Mouse (Mus musculus) embryonic facial prominence, embryonic 13.5 days (tissue): ENCODE measurements around the gene Tulp2. TPM values are rescaled to one million over a fixed set of nuclear protein-coding genes. Genes with fewer than 3 reads are reported as not detected.
"Not testable (repeated sequence)": the region's sequence is repeated elsewhere in the genome, so short reads cannot be mapped to it uniquely, and the experiment has no call there.

Experiments
- ATAC-seq: fragments of 200-750 bp; cut with Nextera tagmentation; 2 replicates; pipeline ENCODE4 v1.8.0; 2017; ENCODE audit warnings: low read depth; ENCODE audit not compliant: insufficient number of reproducible peaks, insufficient read depth, low FRiP score, low TSS enrichment
- H3K27ac ChIP-seq: fragments of 300-500 bp; sonication (generic); 2 replicates; pipeline ENCODE4 v1.5.1; 2015; ENCODE audit warnings: moderate library complexity, mild to moderate bottlenecking, inconsistent platforms
- H3K27me3 ChIP-seq: fragments of 300-500 bp; sonication (generic); 2 replicates; pipeline ENCODE4 v1.6.1; 2015; ENCODE audit warnings: mild to moderate bottlenecking, inconsistent platforms
- H3K36me3 ChIP-seq: fragments of 300-500 bp; sonication (generic); 2 replicates; pipeline ENCODE4 v1.6.1; 2015; ENCODE audit warnings: mild to moderate bottlenecking, inconsistent platforms
- H3K4me1 ChIP-seq: fragments of 300-500 bp; sonication (generic); 2 replicates; pipeline ENCODE4 v1.6.1; 2015; ENCODE audit warnings: inconsistent platforms
- H3K4me2 ChIP-seq: fragments of 300-500 bp; sonication (generic); 2 replicates; pipeline ENCODE4 v1.6.1; 2015; ENCODE audit warnings: moderate library complexity, mild to moderate bottlenecking, inconsistent platforms
- H3K4me3 ChIP-seq: fragments of 300-500 bp; sonication (generic); 2 replicates; pipeline ENCODE4 v1.5.1; 2015; ENCODE audit warnings: mild to moderate bottlenecking, inconsistent platforms
- H3K9ac ChIP-seq: fragments of 300-500 bp; sonication (generic); 2 replicates; pipeline ENCODE4 v1.6.1; 2015; ENCODE audit warnings: mild to moderate bottlenecking, inconsistent platforms
- H3K9me3 ChIP-seq: fragments of 300-500 bp; sonication (generic); 2 replicates; pipeline ENCODE4 v1.6.1; 2016; ENCODE audit warnings: inconsistent platforms
- WGBS: fragments of 180-500 bp; shearing (Covaris S2); methylation state at CpG from one replicate; pipeline ENCODE4 v1.1.7; 2015; ENCODE audit warnings: mixed read lengths; 5-methylcytosine and 5-hydroxymethylcytosine counted together
- polyA plus RNA-seq: library from polyadenylated mRNA; unstranded; fragments of >200 nt; fragmentation: Nextera tagmentation; extraction: Ambion mirVana; gene quantifications from 2 replicates; pipeline ENCODE4 v1.2.1, GENCODE M21; 2015

Tulp2 gene
- polyA plus RNA-seq, 1 experiment from 2014 or later = 0.59 TPM

GRCm38 (mm10) chr7:45515436-45515835 is 33.8 kb downstream of the Tulp2 start:
- no peaks in the 10 kb centered on the region for H3K27me3 ChIP-seq
- H3K4me3 ChIP-seq = 0 out of 2 replicates have a peak overlapping the region, but pooled peaks have one; percentile 7
- peak; percentile 54; the same call in 1 of the 2 replicates for ATAC-seq
- H3K9ac ChIP-seq = no peak overlapping the region
- 14% methylated on average over 16 of the region's 16 CpGs for WGBS
- H3K36me3 ChIP-seq = no peaks in the 10 kb centered on the region
- H3K4me2 ChIP-seq = peak overlapping the region; percentile 27
- H3K4me1 ChIP-seq = peaks cover 10% of the 10 kb centered on the region
- H3K27ac ChIP-seq = peak overlapping the region; percentile 66; the same call in 1 of the 2 replicates
- H3K9me3 ChIP-seq = no peaks in the 10 kb centered on the region

GRCm38 (mm10) chr7:45516846-45517245 is 35.2 kb downstream of the Tulp2 start:
- peaks cover 14% of the 10 kb centered on the region for H3K4me1 ChIP-seq
- ATAC-seq, H3K36me3 ChIP-seq, H3K4me3 ChIP-seq, H3K27ac ChIP-seq, H3K9me3 ChIP-seq, H3K4me2 ChIP-seq, H3K9ac ChIP-seq, H3K27me3 ChIP-seq: not testable (repeated sequence)
- WGBS = 75% methylated on average over 5 of the region's 5 CpGs

GRCm38 (mm10) chr7:45518618-45519017 is 36.9 kb downstream of the Tulp2 start:
- Histone ChIP-seq H3K4me1 (peaks cover 26% of the 10 kb centered on the region), H3K27me3 (no peaks in the 10 kb centered on the region), H3K9me3 (no peaks in the 10 kb centered on the region), H3K4me3 (no peak overlapping the region), H3K9ac (no peak overlapping the region), H3K27ac (no peak overlapping the region), H3K4me2 (no peak overlapping the region), H3K36me3 (peaks cover 14% of the 10 kb centered on the region)
- no peak for ATAC-seq
- 94% methylated on average over 16 of the region's 16 CpGs for WGBS

- no peaks in the 10 kb centered on the region for H3K9me3 ChIP-seq
- no peak overlapping the region for H3K27ac ChIP-seq
- no peak overlapping the region for H3K9ac ChIP-seq
- 80% methylated on average over 8 of the region's 8 CpGs for WGBS
- H3K4me1 ChIP-seq = peaks cover 33% of the 10 kb centered on the region
- no peak for ATAC-seq
- no peaks in the 10 kb centered on the region for H3K27me3 ChIP-seq
- no peak overlapping the region for H3K4me3 ChIP-seq
- H3K4me2 ChIP-seq = no peak overlapping the region
- peaks cover 17% of the 10 kb centered on the region for H3K36me3 ChIP-seq
These were observed 37.9 kb downstream of the Tulp2 start for GRCm38 (mm10) chr7:45519345-45520120.

DNA sequence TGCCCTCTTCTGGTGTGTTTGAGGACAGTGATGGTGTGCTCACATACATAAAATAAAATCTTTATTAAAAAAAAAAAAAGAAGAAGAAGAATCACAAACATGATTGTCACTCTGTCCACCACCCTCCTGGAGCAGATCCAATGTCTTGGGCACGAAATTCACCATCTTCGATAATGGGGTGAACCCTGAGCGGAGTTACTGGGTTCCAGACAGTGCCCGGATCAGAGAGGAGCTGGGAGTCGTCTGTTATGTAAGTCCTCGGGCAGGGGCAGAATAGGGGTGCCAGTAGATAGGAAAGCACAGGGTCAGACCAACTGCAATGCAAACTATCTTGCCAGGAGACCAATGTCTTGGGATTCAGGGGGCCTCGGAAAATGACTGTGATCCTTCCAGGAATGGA is 38.9 kb downstream of the Tulp2 start:
- no peak for ATAC-seq
- H3K27ac ChIP-seq = no peak overlapping the region; the same call in 1 of the 2 replicates
- H3K4me3 ChIP-seq = no peak overlapping the region
- peaks cover 17% of the 10 kb centered on the region for H3K36me3 ChIP-seq
- H3K4me2 ChIP-seq = no peak overlapping the region
- H3K9me3 ChIP-seq = no peaks in the 10 kb centered on the region
- H3K4me1 ChIP-seq = peaks cover 35% of the 10 kb centered on the region
- H3K27me3 ChIP-seq = no peaks in the 10 kb centered on the region
- 93% methylated on average over 7 of the region's 7 CpGs for WGBS
- no peak overlapping the region for H3K9ac ChIP-seq

GRCm38 (mm10) chr7:45521728-45522184 is 40.1 kb downstream of the Tulp2 start:
- Histone ChIP-seq H3K4me2 (peak overlapping the region; percentile 61), H3K9me3 (no peaks in the 10 kb centered on the region), H3K27me3 (no peaks in the 10 kb centered on the region), H3K4me1 (peaks cover 34% of the 10 kb centered on the region), H3K27ac (peak overlapping the region; percentile 92), H3K4me3 (peak overlapping the region; percentile 51), H3K9ac (peak overlapping the region; percentile 73), H3K36me3 (peaks cover 17% of the 10 kb centered on the region)
- peak; percentile 78 for ATAC-seq
- WGBS = under 1% methylated on average over 28 of the region's 28 CpGs

GRCm38 (mm10) chr7:45522194-45522752 is 40.6 kb downstream of the Tulp2 start:
- peaks cover 36% of the 10 kb centered on the region for H3K4me1 ChIP-seq
- no peaks in the 10 kb centered on the region for H3K9me3 ChIP-seq
- no peak for ATAC-seq
- peak overlapping the region; percentile 51 for H3K4me3 ChIP-seq
- H3K36me3 ChIP-seq = peaks cover 17% of the 10 kb centered on the region
- WGBS = 53% methylated on average over 16 of the region's 16 CpGs
- H3K9ac ChIP-seq = peak overlapping the region; percentile 73; the same call in 1 of the 2 replicates
- H3K27ac ChIP-seq = peak overlapping the region; percentile 92
- no peaks in the 10 kb centered on the region for H3K27me3 ChIP-seq
- peak overlapping the region; percentile 61 for H3K4me2 ChIP-seq

DNA sequence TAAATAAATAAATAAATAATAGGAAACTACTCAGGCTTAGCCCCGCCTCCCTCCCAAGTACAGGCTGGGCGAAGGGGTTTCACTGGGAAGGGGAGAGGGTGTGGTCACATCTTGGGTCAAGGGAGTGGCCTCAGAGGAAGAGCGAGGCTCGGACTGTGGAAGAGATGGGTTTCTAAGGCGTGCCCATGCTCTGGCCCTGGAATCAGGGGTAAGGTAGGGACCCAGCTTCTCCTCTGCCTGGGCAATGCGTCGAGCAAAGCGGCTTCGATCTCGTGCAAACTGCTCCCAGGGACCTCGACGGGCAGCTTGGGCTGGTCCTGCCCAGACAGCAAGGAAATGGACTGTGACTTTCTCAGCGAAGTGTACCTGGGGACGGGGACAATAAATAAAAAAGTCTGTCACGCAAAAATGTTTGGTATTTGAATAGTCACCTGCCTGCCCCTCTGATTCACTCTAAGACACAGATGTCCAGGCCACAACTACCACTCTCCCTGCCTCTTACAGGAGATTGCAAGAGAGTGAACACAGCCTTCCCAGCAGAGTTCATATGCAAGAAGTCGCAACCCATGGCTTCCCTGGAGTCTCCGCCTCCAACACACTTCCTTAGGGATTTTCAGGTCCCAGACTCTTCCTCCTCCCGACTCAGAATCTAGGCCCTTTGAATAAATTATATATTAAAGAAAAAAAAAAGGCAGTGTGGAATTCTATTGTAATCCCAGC is 41.4 kb downstream of the Tulp2 start:
- peak overlapping the region; percentile 9; the same call in 1 of the 2 replicates for H3K4me3 ChIP-seq
- 69% methylated on average over 18 of the region's 18 CpGs for WGBS
- no peak overlapping the region for H3K27ac ChIP-seq
- peaks cover 36% of the 10 kb centered on the region for H3K4me1 ChIP-seq
- H3K36me3 ChIP-seq = peaks cover 17% of the 10 kb centered on the region
- H3K27me3 ChIP-seq = no peaks in the 10 kb centered on the region
- 0 out of 2 replicates have a peak, but pooled peaks have one; percentile 21 for ATAC-seq
- H3K4me2 ChIP-seq = peak overlapping the region; percentile 30
- H3K9me3 ChIP-seq = no peaks in the 10 kb centered on the region
- H3K9ac ChIP-seq = 0 out of 2 replicates have a peak overlapping the region, but pooled peaks have one; percentile 40

GRCm38 (mm10) chr7:45523678-45524170 is 42.0 kb downstream of the Tulp2 start:
- no peaks in the 10 kb centered on the region for H3K9me3 ChIP-seq

GRCm38 (mm10) chr7:45524841-45525621 is 43.4 kb downstream of the Tulp2 start:
- H3K4me1 ChIP-seq = peaks cover 41% of the 10 kb centered on the region
- H3K36me3 ChIP-seq = peaks cover 17% of the 10 kb centered on the region
- H3K9me3 ChIP-seq = no peaks in the 10 kb centered on the region
- WGBS = 25% methylated on average over 12 of the region's 12 CpGs
- peak overlapping the region; percentile 82 for H3K4me2 ChIP-seq
- H3K9ac ChIP-seq = peak overlapping the region; percentile 89
- H3K27ac ChIP-seq = peak overlapping the region; percentile 82
- no peak for ATAC-seq
- no peaks in the 10 kb centered on the region for H3K27me3 ChIP-seq
- H3K4me3 ChIP-seq = peak overlapping the region; percentile 83

More at GRCm38 (mm10) chr7:45523678-45524170, 42.0 kb downstream of the Tulp2 start:
- Histone ChIP-seq H3K36me3 (peaks cover 17% of the 10 kb centered on the region), H3K4me2 (peak overlapping the region; percentile 30), H3K27ac (no peak overlapping the region; the same call in 1 of the 2 replicates), H3K27me3 (no peaks in the 10 kb centered on the region), H3K4me1 (peaks cover 36% of the 10 kb centered on the region), H3K4me3 (peak overlapping the region; percentile 9; the same call in 1 of the 2 replicates), H3K9ac (peak overlapping the region; percentile 22; the same call in 1 of the 2 replicates)
- WGBS = 84% methylated on average over 13 of the region's 13 CpGs
- ATAC-seq = no peak
